Mouse (Mus musculus) left cerebral cortex, adult 8-10 months (tissue): ENCODE data around the gene Pih1h3b. TPM values are rescaled to one million over a fixed set of nuclear protein-coding genes. Genes with fewer than 3 reads are reported as not detected.

ENCODE experiments used
- DNase-seq, 2 experiments: peaks; one replicate each; pipeline ENCODE4 v3.0.0; 2022; ENCODE audit warnings: low spot score in 2 of 2
- total RNA-seq, 4 experiments: library from RNA; stranded (reverse); gene quantifications; 2 replicates each; pipeline ENCODE4 v1.2.4; 2022

Pih1h3b gene
- not detected for total RNA-seq

DNA sequence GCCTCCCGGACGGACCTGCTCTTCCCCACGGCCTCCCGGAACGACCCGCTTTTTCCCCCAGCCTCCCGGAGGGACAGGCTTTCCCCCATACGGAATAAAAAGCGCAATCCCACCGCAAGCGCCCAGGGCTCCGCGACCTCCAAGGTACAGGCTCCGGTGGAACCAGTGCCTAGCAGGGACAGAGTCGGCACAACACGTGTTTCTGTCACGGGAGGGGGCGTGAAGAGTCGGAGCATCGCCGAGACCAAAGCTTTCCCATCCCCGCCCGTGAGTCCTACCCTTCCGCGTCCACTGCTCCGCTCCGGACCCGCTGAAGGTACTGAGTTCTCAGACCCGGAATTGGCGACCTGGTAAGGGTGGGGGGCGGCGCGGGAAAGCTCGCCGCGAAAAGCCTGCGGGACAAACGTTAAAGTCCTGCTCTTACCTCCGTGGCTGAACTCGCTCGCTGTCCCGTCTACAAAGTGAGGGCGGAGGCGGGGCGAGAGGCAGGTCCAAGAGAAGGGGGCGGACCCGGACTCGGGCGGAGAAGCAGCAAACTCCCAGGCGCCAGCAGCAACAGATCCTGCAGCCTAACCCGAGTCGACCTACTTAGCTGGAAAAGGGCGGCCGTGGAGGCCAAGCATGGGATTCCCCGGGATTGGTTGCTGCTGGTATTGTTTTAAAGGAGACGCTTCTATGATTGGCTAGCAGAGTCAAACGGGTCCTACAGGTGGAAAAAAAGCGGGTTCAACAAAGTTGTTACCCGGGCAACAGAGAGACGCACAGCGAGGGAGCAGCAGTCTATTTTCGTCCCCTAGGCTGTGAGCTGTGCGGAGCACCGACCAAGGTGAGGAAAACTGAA, at the start of gene Pih1h3b, which contains the start of gene Nup62cl:
Pih1h3b (plus strand) TSS at position 745 of the 841 bp plus-strand sequence.
Nup62cl (minus strand) TSS at position 578 of the 841 bp plus-strand sequence.
- no peak for DNase-seq

DNA sequence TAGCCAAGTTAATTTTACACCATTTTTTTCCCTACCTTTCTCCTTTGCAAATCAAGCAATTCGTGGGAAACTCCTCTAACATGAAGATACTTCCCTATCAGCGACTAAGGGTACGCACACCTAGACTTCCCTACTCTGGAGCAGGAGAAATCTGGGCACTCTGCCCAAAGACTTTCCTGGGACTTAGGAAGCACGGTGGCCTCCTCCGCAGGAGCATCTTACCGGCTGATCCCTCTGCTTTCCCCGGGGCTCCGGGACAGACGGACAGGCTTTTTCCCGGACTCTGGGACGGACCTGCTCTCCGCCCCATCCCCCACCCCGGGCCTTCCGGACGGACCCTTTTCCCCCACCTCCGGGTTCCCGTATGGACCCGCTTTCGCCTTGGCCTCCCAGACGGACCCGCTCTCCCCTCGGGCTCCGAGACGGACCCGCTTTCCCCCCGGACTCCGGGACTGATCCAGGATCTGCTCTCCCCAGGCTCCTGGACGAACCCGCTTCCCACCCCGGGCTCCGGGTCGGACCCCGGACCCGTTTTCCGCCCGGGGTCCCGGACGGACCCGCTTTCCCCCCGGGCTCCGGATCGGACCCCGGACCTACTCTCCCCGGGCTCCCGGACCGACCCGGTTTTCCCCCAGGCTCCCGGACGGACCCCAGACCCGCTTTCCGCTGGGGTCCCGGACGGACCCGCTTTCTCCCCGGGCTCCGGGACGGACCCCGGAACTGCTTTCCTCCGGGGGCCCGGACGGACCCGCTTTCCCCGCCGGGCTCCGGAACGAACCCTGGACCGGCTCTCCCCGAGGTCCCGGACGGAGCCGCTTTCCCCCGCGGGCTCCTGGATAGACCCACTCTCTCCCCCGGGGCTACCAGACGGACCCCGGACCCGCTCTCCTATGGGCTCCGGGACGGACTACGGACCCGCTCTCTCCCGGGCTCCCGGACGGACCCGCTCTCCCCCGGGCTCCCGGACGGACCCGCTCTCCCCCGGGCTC, 1.5 kb upstream of the Pih1h3b start:
- no peak for DNase-seq

DNA sequence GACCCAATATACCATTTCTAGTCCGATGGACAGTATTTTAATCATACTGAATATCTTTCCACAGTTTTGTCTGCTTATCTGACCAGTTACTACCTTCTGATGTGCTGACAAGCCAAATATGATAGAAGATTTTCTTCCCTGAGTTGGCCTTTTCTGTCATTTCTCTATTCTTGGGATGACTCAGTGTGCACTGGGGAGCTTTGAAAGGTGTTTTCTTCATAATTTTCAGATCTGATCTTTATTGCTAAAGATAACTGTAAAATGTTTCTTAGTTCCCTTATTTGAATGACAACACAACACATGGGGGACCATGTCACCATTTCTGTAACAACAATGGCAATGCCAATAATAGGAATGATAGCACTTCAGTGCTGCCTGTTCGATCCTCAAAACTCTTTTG, 19.9 kb downstream of the Pih1h3b start:
- no peak for DNase-seq

DNA sequence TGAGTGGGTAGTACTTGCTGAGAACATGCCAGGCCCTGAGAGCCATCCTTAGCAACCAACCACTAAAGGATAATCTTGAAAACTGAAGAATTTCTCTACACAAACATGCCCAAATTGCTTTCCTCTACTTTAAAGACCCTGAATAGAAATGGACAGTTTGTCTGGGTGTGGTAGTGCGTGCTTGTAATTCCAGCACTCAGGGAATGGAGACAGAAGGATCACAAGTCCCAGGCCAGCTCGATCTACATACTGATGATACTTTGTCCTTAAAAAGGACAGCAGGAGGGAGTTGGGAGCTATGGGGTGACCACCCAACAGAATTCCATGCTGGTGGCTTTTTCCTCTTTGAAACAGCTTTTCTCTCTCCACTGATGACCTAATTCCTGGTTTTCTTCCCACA, 31.4 kb downstream of the Pih1h3b start:
- no peak for DNase-seq

Other genes starting within 250 kb of the Pih1h3b start
- 1 to 10 TPM; 3.0 to 6.5 (median 4.2) TPM for gene Morc4, start 191.2 kb upstream of the Pih1h3b start, total RNA-seq
- gene Rbm41, start 64.3 kb upstream of the Pih1h3b start, total RNA-seq: 10 to 100 TPM in 1 of 4 experiments, 1 to 10 TPM in 3; 7.1 to 14.5 (median 8.9) TPM
- gene Nup62cl, start 167 bp upstream of the Pih1h3b start, total RNA-seq: 1 to 10 TPM in 1 of 4 experiments, under 1 TPM in 1, not detected in 2; 0.82 to 1.3 TPM